Mouse (Mus musculus) lung, adult 2 months (tissue): ENCODE measurements around the gene Pdlim1.

Experiments
- CTCF ChIP-seq: fragments of 200-500 bp; IDR thresholded peaks from 2 replicates; pipeline ENCODE4 v1.5.1; 2011; ENCODE audit warnings: mild to moderate bottlenecking, low read length, control low read depth; ENCODE audit not compliant: insufficient read depth
- POLR2A ChIP-seq: fragments of 200-500 bp; IDR thresholded peaks from 2 replicates; pipeline ENCODE4 v1.6.1; 2011; ENCODE audit warnings: low read depth, mild to moderate bottlenecking, control low read depth, low read length, borderline replicate concordance; ENCODE audit errors: extremely low read depth

DNA sequence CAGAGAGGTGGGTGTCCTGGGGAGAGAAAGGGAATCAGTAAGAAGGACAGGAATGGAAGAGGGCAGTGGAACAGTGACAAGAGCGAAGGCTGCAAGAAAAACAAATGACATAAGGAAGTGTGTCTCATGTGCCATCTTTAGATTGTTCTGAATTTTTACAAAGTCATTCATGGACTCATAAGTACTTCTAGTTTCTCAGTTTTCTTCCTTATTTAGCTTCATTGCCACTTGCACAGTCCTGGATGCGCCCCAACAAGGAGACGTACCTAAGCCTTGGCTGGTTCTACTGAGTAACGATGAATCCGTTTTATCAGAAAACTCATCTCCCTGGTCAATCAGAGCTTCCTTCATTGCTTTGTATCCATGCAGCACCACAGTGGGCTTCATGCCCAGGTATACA lies 88.0 kb downstream of the Pdlim1 start:
- no peak for TF ChIP-seq CTCF
- no peak for TF ChIP-seq POLR2A
